Mouse (Mus musculus): ENCODE results near the gene Krt88. TPM values are rescaled to one million over a fixed set of nuclear protein-coding genes. Genes with fewer than 3 reads are reported as not detected.

Gene Krt88
- polyA plus RNA-seq, 2 experiments: not detected

GRCm38 (mm10) chr15:101455292-101455691, 7.7 kb downstream of the Krt88 start:
- no peak overlapping the region for H3K27ac ChIP-seq (replicated peaks; ENCODE audit: low read depth, low read length)
- no peak for TF ChIP-seq POLR2A (IDR thresholded peaks at IDR 0.05; ENCODE audit: borderline replicate concordance, extremely low read depth, insufficient read depth, insufficient read length)
- ATAC-seq (ENCODE audit: low FRiP score, low read depth): no peak

DNA sequence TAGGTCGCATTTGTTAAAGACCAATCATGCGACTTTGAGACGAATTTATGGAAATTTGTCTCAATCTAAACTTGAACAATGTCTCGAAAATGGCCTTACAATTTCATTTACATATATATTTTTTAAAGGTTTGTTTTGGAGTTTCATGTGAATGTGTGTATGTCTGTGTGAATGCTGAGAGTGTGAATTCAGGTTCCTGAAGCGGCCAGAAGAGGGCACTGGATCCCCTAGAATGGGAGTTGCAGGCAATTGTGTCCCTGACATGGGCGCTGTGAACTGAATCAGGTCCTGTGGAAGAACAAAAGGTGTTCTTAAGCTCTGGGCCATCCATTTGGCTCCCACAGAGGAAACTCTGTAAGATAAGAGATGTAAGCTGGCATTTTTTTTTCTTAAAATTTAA, 8.3 kb downstream of the Krt88 start:
- TF ChIP-seq POLR2A (IDR thresholded peaks at IDR 0.05; ENCODE audit: borderline replicate concordance, extremely low read depth, insufficient read depth, insufficient read length): no peak
- no peaks in the 10 kb centered on the region for H3K4me1 ChIP-seq (ENCODE audit: control insufficient read depth, insufficient read depth, low read length)
- WGBS: 91% methylated on average over 6 of the region's 6 CpGs
- no peaks in the 10 kb centered on the region for H3K36me3 ChIP-seq (ENCODE audit: control insufficient read depth, insufficient read depth, low read length)
- no peak overlapping the region for H3K9ac ChIP-seq (ENCODE audit: low read depth, low read length, severe bottlenecking)
- no peak overlapping the region for H3K4me2 ChIP-seq (replicated peaks; ENCODE audit: low read depth, low read length, severe bottlenecking)
- 0 out of 2 replicates have a peak, but pooled peaks cover 3% of the 10 kb centered on the region for H3K9me3 ChIP-seq (ENCODE audit: control insufficient read depth, low read length)
- H3K4me3 ChIP-seq (replicated peaks; ENCODE audit: low read length): no peak overlapping the region
- no peak overlapping the region for H3K27ac ChIP-seq (replicated peaks; ENCODE audit: low read depth, low read length)
- ATAC-seq (ENCODE audit: low FRiP score, low read depth): no peak
- H3K27me3 ChIP-seq (ENCODE audit: control insufficient read depth, insufficient read depth, low read length): no peaks in the 10 kb centered on the region
- no peak for DNase-seq (ENCODE audit: low spot score)

More at GRCm38 (mm10) chr15:101455292-101455691, 7.7 kb downstream of the Krt88 start:
- 77% methylated on average over 2 of the region's 2 CpGs for WGBS
- Histone ChIP-seq H3K4me1 (ENCODE audit: control insufficient read depth, insufficient read depth, low read length) (no peaks in the 10 kb centered on the region), H3K4me2 (replicated peaks; ENCODE audit: low read depth, low read length, severe bottlenecking) (no peak overlapping the region), H3K4me3 (replicated peaks; ENCODE audit: low read length) (no peak overlapping the region), H3K27me3 (ENCODE audit: control insufficient read depth, insufficient read depth, low read length) (no peaks in the 10 kb centered on the region), H3K9me3 (ENCODE audit: control insufficient read depth, low read length) (0 out of 2 replicates have a peak, but pooled peaks cover 3% of the 10 kb centered on the region), H3K36me3 (ENCODE audit: control insufficient read depth, insufficient read depth, low read length) (no peaks in the 10 kb centered on the region), H3K9ac (ENCODE audit: low read depth, low read length, severe bottlenecking) (no peak overlapping the region)
- no peak for DNase-seq (ENCODE audit: low spot score)

- ATAC-seq (ENCODE audit: low FRiP score, low read depth) (no peak), DNase-seq (ENCODE audit: low spot score) (no peak)
- Histone ChIP-seq H3K9me3 (ENCODE audit: control insufficient read depth, low read length) (0 out of 2 replicates have a peak, but pooled peaks cover 3% of the 10 kb centered on the region), H3K4me2 (replicated peaks; ENCODE audit: low read depth, low read length, severe bottlenecking) (no peak overlapping the region), H3K4me3 (replicated peaks; ENCODE audit: low read length) (no peak overlapping the region), H3K4me1 (ENCODE audit: control insufficient read depth, insufficient read depth, low read length) (no peaks in the 10 kb centered on the region), H3K9ac (ENCODE audit: low read depth, low read length, severe bottlenecking) (no peak overlapping the region), H3K36me3 (ENCODE audit: control insufficient read depth, insufficient read depth, low read length) (no peaks in the 10 kb centered on the region), H3K27ac (replicated peaks; ENCODE audit: low read depth, low read length) (no peak overlapping the region), H3K27me3 (ENCODE audit: control insufficient read depth, insufficient read depth, low read length) (no peaks in the 10 kb centered on the region)
- WGBS: 78% methylated on average over 16 of the region's 16 CpGs
- no peak for TF ChIP-seq POLR2A (IDR thresholded peaks at IDR 0.05; ENCODE audit: borderline replicate concordance, extremely low read depth, insufficient read depth, insufficient read length)
Observed at GRCm38 (mm10) chr15:101458361-101458930, 10.9 kb downstream of the Krt88 start.

- no peak for DNase-seq (ENCODE audit: low spot score)
- no peak for ATAC-seq (ENCODE audit: low FRiP score, low read depth)
- Histone ChIP-seq H3K27ac (replicated peaks; ENCODE audit: low read depth, low read length) (no peak overlapping the region), H3K27me3 (ENCODE audit: control insufficient read depth, insufficient read depth, low read length) (no peaks in the 10 kb centered on the region), H3K36me3 (ENCODE audit: control insufficient read depth, insufficient read depth, low read length) (no peaks in the 10 kb centered on the region), H3K9ac (ENCODE audit: low read depth, low read length, severe bottlenecking) (no peak overlapping the region), H3K9me3 (ENCODE audit: control insufficient read depth, low read length) (0 out of 2 replicates have a peak, but pooled peaks cover 3% of the 10 kb centered on the region), H3K4me3 (replicated peaks; ENCODE audit: low read length) (no peak overlapping the region), H3K4me2 (replicated peaks; ENCODE audit: low read depth, low read length, severe bottlenecking) (no peak overlapping the region), H3K4me1 (ENCODE audit: control insufficient read depth, insufficient read depth, low read length) (no peaks in the 10 kb centered on the region)
- no peak for TF ChIP-seq POLR2A (IDR thresholded peaks at IDR 0.05; ENCODE audit: borderline replicate concordance, extremely low read depth, insufficient read depth, insufficient read length)
- WGBS: 65% methylated on average over 14 of the region's 14 CpGs
Observed at GRCm38 (mm10) chr15:101459283-101459682, 11.7 kb downstream of the Krt88 start.

- no peaks in the 10 kb centered on the region for H3K4me1 ChIP-seq (ENCODE audit: control insufficient read depth, insufficient read depth, low read length)
- no peak within 1 kb of the TSS for H3K4me3 ChIP-seq (replicated peaks; ENCODE audit: low read length)
- H3K27me3 ChIP-seq (ENCODE audit: control insufficient read depth, insufficient read depth, low read length): no peaks in the 10 kb centered on the region
- no peak within 1 kb of the TSS for H3K9ac ChIP-seq (ENCODE audit: low read depth, low read length, severe bottlenecking)
- no peaks in the 10 kb centered on the region for H3K36me3 ChIP-seq (ENCODE audit: control insufficient read depth, insufficient read depth, low read length)
- DNase-seq (ENCODE audit: low spot score) (no peak), ATAC-seq (ENCODE audit: low FRiP score, low read depth) (no peak)
- 84% methylated on average over 12 of the region's 13 CpGs for WGBS
- TF ChIP-seq POLR2A (IDR thresholded peaks at IDR 0.05; ENCODE audit: borderline replicate concordance, extremely low read depth, insufficient read depth, insufficient read length): no peak
- no peak within 1 kb of the TSS for H3K4me2 ChIP-seq (replicated peaks; ENCODE audit: low read depth, low read length, severe bottlenecking)
- H3K9me3 ChIP-seq (ENCODE audit: control insufficient read depth, low read length): no peaks in the 10 kb centered on the region
- H3K27ac ChIP-seq (replicated peaks; ENCODE audit: low read depth, low read length): no peak within 1 kb of the TSS
Observed at GRCm38 (mm10) chr15:101463651-101464050, 16.1 kb downstream of the Krt88 start, which contains the start of gene Krt81. TSS of gene Krt81 (minus strand) at chr15:101463751.

Measured in limb, embryonic 14.5 days (tissue).